ENCODE assay signal across 26 mouse cellular contexts in the genomic region with DNA sequence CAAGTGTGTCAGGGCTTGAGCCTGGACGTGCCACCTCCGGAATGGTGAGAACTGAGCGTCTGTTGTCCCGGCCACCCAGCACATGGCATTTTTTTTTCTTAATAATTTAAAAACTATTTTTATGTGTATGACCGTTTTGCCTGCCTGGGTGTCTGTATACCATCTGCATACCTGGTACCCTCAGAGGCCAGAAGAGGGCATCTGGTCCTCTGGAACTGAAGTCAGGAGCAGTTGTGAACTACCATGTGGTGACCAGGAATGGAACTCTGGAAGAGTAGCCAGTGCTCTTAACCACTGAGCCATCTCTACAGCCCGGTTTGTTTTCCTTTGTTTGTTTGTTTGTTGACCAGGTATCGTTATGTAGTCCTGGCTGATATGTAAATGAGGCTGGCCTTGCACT. TPM values are rescaled to one million over a fixed set of nuclear protein-coding genes. Genes with fewer than 3 reads are reported as not detected.
A peak's percentile ranks its signal among the peaks of the same experiment; 100 is the strongest.
DNase-seq lines count a peak whose midpoint lies in the region; ATAC-seq and TF ChIP-seq lines count a peak whose summit lies in the region.
"Had no signal": no experiment of that assay in that cellular context is flagged by ENCODE, and none has a peak within 500 bp of the region (broad histone marks: within the 10 kb centered on the region; RNA-seq: fewer than 3 reads in every experiment).

No protein-coding gene starts in this region.

- H3K27me3 ChIP-seq in liver, adult 2 months (ENCODE audit: control insufficient read depth, insufficient read depth, low read length), result no peaks in the 10 kb centered on the region
- H3K27me3 ChIP-seq in liver, embryonic 12.5 days (replicated peaks), result peaks cover 14% of the 10 kb centered on the region; the same call in 1 of the 2 replicates
- no peaks in the 10 kb centered on the region for H3K27me3 ChIP-seq in CH12.LX (replicated peaks)
- no peaks in the 10 kb centered on the region for H3K27me3 ChIP-seq in stomach, postnatal 0 days (ENCODE audit: control insufficient read depth, insufficient read depth, low read length)
- H3K27me3 ChIP-seq in hindbrain, embryonic 13.5 days, result peaks cover 39% of the 10 kb centered on the region
- no peaks in the 10 kb centered on the region for H3K27me3 ChIP-seq in hindbrain, embryonic 14.5 days (ENCODE audit: control insufficient read depth, insufficient read depth, low read length)

- no peak for ATAC-seq in liver, embryonic 12.5 days
- ATAC-seq in stomach, postnatal 0 days (ENCODE audit: low FRiP score, low TSS enrichment), result no peak
- ATAC-seq in hindbrain, embryonic 13.5 days (ENCODE audit: low FRiP score), result no peak
- no peak for ATAC-seq in hindbrain, embryonic 14.5 days (ENCODE audit: low FRiP score)

- no peaks in the 10 kb centered on the region for H3K9me3 ChIP-seq in liver, embryonic 12.5 days (replicated peaks)
- H3K9me3 ChIP-seq in CH12.LX (replicated peaks; ENCODE audit: low read length), result no peaks in the 10 kb centered on the region
- no peaks in the 10 kb centered on the region for H3K9me3 ChIP-seq in stomach, postnatal 0 days (ENCODE audit: control insufficient read depth, low read length)
- no peaks in the 10 kb centered on the region for H3K9me3 ChIP-seq in hindbrain, embryonic 13.5 days
- no peaks in the 10 kb centered on the region for H3K9me3 ChIP-seq in hindbrain, embryonic 14.5 days (ENCODE audit: control insufficient read depth, low read length)
- H3K9me3 ChIP-seq: forebrain, embryonic 10.5 days had no signal

- no peak overlapping the region for H3K9ac ChIP-seq in liver, adult 2 months (ENCODE audit: low read depth, low read length)
- H3K9ac ChIP-seq in liver, embryonic 12.5 days, result no peak overlapping the region
- H3K9ac ChIP-seq in CH12.LX (ENCODE audit: insufficient read depth, low read depth), result no peak overlapping the region
- H3K9ac ChIP-seq in stomach, postnatal 0 days (ENCODE audit: low read length), result no peak overlapping the region
- no peak overlapping the region for H3K9ac ChIP-seq in hindbrain, embryonic 13.5 days
- no peak overlapping the region for H3K9ac ChIP-seq in hindbrain, embryonic 14.5 days

- no peaks in the 10 kb centered on the region for H3K79me2 ChIP-seq in liver, adult 2 months (ENCODE audit: control insufficient read depth, insufficient read depth, low read length)
- H3K79me2 ChIP-seq in CH12.LX (replicated peaks; ENCODE audit: control insufficient read depth, extremely low read depth, insufficient read depth, poor library complexity, severe bottlenecking), result no peaks in the 10 kb centered on the region

- DNase-seq in kidney, adult 11 months, result peak; percentile 17
- DNase-seq in kidney, adult 18-20 months, result no peak
- DNase-seq in liver, adult 2 months (ENCODE audit: extremely low read depth, low read depth, low spot score), result no peak
- no peak for DNase-seq in CH12.LX (ENCODE audit: extremely low read depth)
- DNase-seq in stomach, postnatal 0 days (ENCODE audit: low spot score), result no peak
- DNase-seq in hindbrain, embryonic 14.5 days (ENCODE audit: low spot score), result no peak
- DNase-seq: B cell, adult 2 months; cerebellum, adult 8-10 months; layer of hippocampus, postnatal 36 days; lung, adult 18-20 months; lung, postnatal 14 days; midbrain, embryonic 14.5 days; right cerebral cortex, postnatal 25 days had no signal

- no peak overlapping the region for H3K27ac ChIP-seq in liver, adult 2 months (replicated peaks; ENCODE audit: insufficient read depth, low read depth, low read length)
- H3K27ac ChIP-seq in liver, embryonic 12.5 days, result no peak overlapping the region
- H3K27ac ChIP-seq in CH12.LX (ENCODE audit: insufficient read depth, low read depth), result no peak overlapping the region
- H3K27ac ChIP-seq in stomach, postnatal 0 days (replicated peaks), result no peak overlapping the region
- no peak overlapping the region for H3K27ac ChIP-seq in hindbrain, embryonic 13.5 days
- H3K27ac ChIP-seq in hindbrain, embryonic 14.5 days, result no peak overlapping the region
- H3K27ac ChIP-seq: forebrain, embryonic 10.5 days had no signal

- in situ Hi-C loops in CH12.LX (cut with MboI; ENCODE audit: low pct_ligation_motif_present, low pct_unique_long_range_greater_than_20kb, low sequenced_read_pairs), result no loop called here

- TF ChIP-seq EP300 in CH12.LX (IDR thresholded peaks at IDR 0.05; ENCODE audit: low read length), result no peak
- no peak for TF ChIP-seq EP300 in stomach, postnatal 0 days (optimal IDR thresholded peaks at IDR 0.05)

- no peaks in the 10 kb centered on the region for H3K36me3 ChIP-seq in liver, adult 2 months (ENCODE audit: control insufficient read depth, insufficient read depth, low read length)
- H3K36me3 ChIP-seq in liver, embryonic 12.5 days, result no peaks in the 10 kb centered on the region
- H3K36me3 ChIP-seq in CH12.LX (replicated peaks in 1 of 2; ENCODE audit: control insufficient read depth in 1 of 2, insufficient read depth in 1 of 2, low read length in 1 of 2), result no peaks in the 10 kb centered on the region
- H3K36me3 ChIP-seq in stomach, postnatal 0 days (ENCODE audit: control insufficient read depth, insufficient read depth, low read length), result no peaks in the 10 kb centered on the region
- no peaks in the 10 kb centered on the region for H3K36me3 ChIP-seq in hindbrain, embryonic 13.5 days
- H3K36me3 ChIP-seq in hindbrain, embryonic 14.5 days (replicated peaks; ENCODE audit: control insufficient read depth, insufficient read depth), result no peaks in the 10 kb centered on the region
- H3K36me3 ChIP-seq: forebrain, embryonic 10.5 days had no signal

- 82% methylated on average over 7 of the region's 7 CpGs for WGBS in liver, adult 2 months
- 65% methylated on average over 7 of the region's 7 CpGs for WGBS in liver, embryonic 12.5 days (ENCODE audit: insufficient replicate concordance)
- 63% methylated on average over 7 of the region's 7 CpGs for WGBS in stomach, postnatal 0 days
- 77% methylated on average over 7 of the region's 7 CpGs for WGBS in hindbrain, embryonic 13.5 days
- 83% methylated on average over 7 of the region's 7 CpGs for WGBS in hindbrain, embryonic 14.5 days

- TF ChIP-seq POLR2A in liver, adult 2 months (IDR thresholded peaks at IDR 0.05; ENCODE audit: extremely low read depth, insufficient read depth, low read length), result no peak
- TF ChIP-seq POLR2A in CH12.LX (IDR thresholded peaks at IDR 0.05; ENCODE audit: low read depth, low read length), result no peak

- TF ChIP-seq CTCF in liver, adult 2 months (IDR thresholded peaks at IDR 0.05; ENCODE audit: low read depth, low read length), result 0 out of 2 replicates have a peak, but pooled peaks have one; percentile 13
- TF ChIP-seq CTCF in CH12.LX (conservative IDR thresholded peaks at IDR 0.05 in 1 of 2, IDR thresholded peaks at IDR 0.05 in 1 of 2; ENCODE audit: low read depth in 2 of 2, low read length in 2 of 2), result peak in 1 of 2 experiments; percentile 59; a peak in 2 of 4 replicates
- TF ChIP-seq CTCF in stomach, postnatal 0 days (IDR thresholded peaks at IDR 0.05; ENCODE audit: low read depth), result peak; percentile 40

- dilution Hi-C loops in CH12.LX (cut with MboI; ENCODE audit: extremely low pct_ligation_motif_present, extremely low pct_unique_long_range_greater_than_20kb, low sequenced_read_pairs), result no loop called here

- H3K4me1 ChIP-seq in liver, adult 2 months (ENCODE audit: control insufficient read depth, insufficient read depth, low read length), result peaks cover 2% of the 10 kb centered on the region; the same call in 1 of the 2 replicates
- H3K4me1 ChIP-seq in liver, embryonic 12.5 days, result peaks cover 38% of the 10 kb centered on the region
- H3K4me1 ChIP-seq in CH12.LX (ENCODE audit: control insufficient read depth in 1 of 2, insufficient read depth in 2 of 2), result peaks cover 22 to 49% of the 10 kb centered on the region in 2 experiments
- H3K4me1 ChIP-seq in stomach, postnatal 0 days (replicated peaks; ENCODE audit: control insufficient read depth, insufficient read depth), result no peaks in the 10 kb centered on the region
- H3K4me1 ChIP-seq in hindbrain, embryonic 13.5 days (replicated peaks), result no peaks in the 10 kb centered on the region; the same call in 1 of the 2 replicates
- H3K4me1 ChIP-seq in hindbrain, embryonic 14.5 days (replicated peaks; ENCODE audit: control insufficient read depth, insufficient read depth, low read length), result no peaks in the 10 kb centered on the region
- H3K4me1 ChIP-seq: forebrain, embryonic 10.5 days had no signal

- TF ChIP-seq RAD21 in CH12.LX (IDR thresholded peaks at IDR 0.05; ENCODE audit: low read depth, low read length), result peak; percentile 42

- no peak overlapping the region for H3K4me3 ChIP-seq in liver, adult 2 months (ENCODE audit: insufficient read depth, low read depth, low read length)
- H3K4me3 ChIP-seq in liver, embryonic 12.5 days, result no peak overlapping the region
- no peak overlapping the region for H3K4me3 ChIP-seq in CH12.LX (replicated peaks in 1 of 3; ENCODE audit: low read depth in 2 of 3, low read length in 2 of 3, poor library complexity in 1 of 3)
- no peak overlapping the region for H3K4me3 ChIP-seq in stomach, postnatal 0 days (ENCODE audit: low read depth, low read length)
- H3K4me3 ChIP-seq in hindbrain, embryonic 13.5 days, result no peak overlapping the region
- H3K4me3 ChIP-seq in hindbrain, embryonic 14.5 days (replicated peaks; ENCODE audit: low read length), result no peak overlapping the region
- H3K4me3 ChIP-seq: forebrain, embryonic 10.5 days had no signal

- H3K4me2 ChIP-seq in liver, embryonic 12.5 days, result no peak overlapping the region
- H3K4me2 ChIP-seq in CH12.LX (ENCODE audit: insufficient read depth, low read depth, poor library complexity, severe bottlenecking), result no peak overlapping the region
- H3K4me2 ChIP-seq in stomach, postnatal 0 days (replicated peaks; ENCODE audit: low read depth), result no peak overlapping the region
- H3K4me2 ChIP-seq in hindbrain, embryonic 13.5 days, result no peak overlapping the region
- no peak overlapping the region for H3K4me2 ChIP-seq in hindbrain, embryonic 14.5 days (replicated peaks)

RNA-seq across cellular contexts. Expression of a gene that starts 1.1 kb away (rescaled TPM):
- 0.28 and 0.34 TPM in 2 replicates for total RNA-seq in liver, adult 2 months (2014; rRNA removed)
- 0.45 and 0.70 TPM in 2 replicates for polyA plus RNA-seq in liver, adult 2 months (2012; rRNA removed)
- 1.9 and 2.5 TPM in 2 replicates for polyA plus RNA-seq in liver, embryonic 12.5 days (2016; fragmentation: Nextera tagmentation; extraction: Ambion mirVana)
- 7.4 and 8.0 TPM in 2 replicates for total RNA-seq in CH12.LX (2012; rRNA removed)
- total RNA-seq in CH12.LX (2014; rRNA removed), result 6.3 and 7.4 TPM in 2 replicates
- polyA plus RNA-seq in CH12.LX (2012; ENCODE audit: insufficient read length, low read depth), result 6.5 and 7.6 TPM in 2 replicates
- 0.51 and 0.73 TPM in 2 replicates for polyA plus RNA-seq in stomach, postnatal 0 days (2015; fragmentation: Nextera tagmentation; extraction: Ambion mirVana)
- 0.21 and 0.29 TPM in 2 replicates for polyA plus RNA-seq in hindbrain, embryonic 13.5 days (2015; fragmentation: Nextera tagmentation; extraction: Ambion mirVana)
- polyA plus RNA-seq in hindbrain, embryonic 14.5 days (2014; fragmentation: Nextera tagmentation; extraction: Ambion mirVana), result 0.40 and 0.72 TPM in 2 replicates

RNA-seq across cellular contexts. Expression of a gene that starts 5.8 kb away (rescaled TPM):
- 112 and 127 TPM in 2 replicates for total RNA-seq in liver, adult 2 months (2014; rRNA removed)
- polyA plus RNA-seq in liver, adult 2 months (2012; rRNA removed), result 136 and 143 TPM in 2 replicates
- 85.4 and 87.9 TPM in 2 replicates for polyA plus RNA-seq in liver, embryonic 12.5 days (2016; fragmentation: Nextera tagmentation; extraction: Ambion mirVana)
- total RNA-seq in CH12.LX (2012; rRNA removed) (126 and 150 TPM in 2 replicates), CH12.LX (2014; rRNA removed) (87.9 and 94.6 TPM in 2 replicates)
- polyA plus RNA-seq in CH12.LX (2012; ENCODE audit: insufficient read length, low read depth), result 169 and 174 TPM in 2 replicates
- polyA plus RNA-seq in stomach, postnatal 0 days (2015; fragmentation: Nextera tagmentation; extraction: Ambion mirVana), result 73.7 and 76.5 TPM in 2 replicates
- 55.2 and 57.1 TPM in 2 replicates for polyA plus RNA-seq in hindbrain, embryonic 13.5 days (2015; fragmentation: Nextera tagmentation; extraction: Ambion mirVana)
- 44.8 and 49.2 TPM in 2 replicates for polyA plus RNA-seq in hindbrain, embryonic 14.5 days (2014; fragmentation: Nextera tagmentation; extraction: Ambion mirVana)

RNA-seq across cellular contexts. Expression of a gene that starts 29.6 kb away (rescaled TPM):
- total RNA-seq in liver, adult 2 months (2014; rRNA removed), result 0.13 TPM in 1 of 2 replicates, not detected in the other
- polyA plus RNA-seq in liver, adult 2 months (2012; rRNA removed), result 0.04 and 0.11 TPM in 2 replicates
- not detected in 2 replicates for polyA plus RNA-seq in liver, embryonic 12.5 days (2016; fragmentation: Nextera tagmentation; extraction: Ambion mirVana)
- total RNA-seq in CH12.LX (2012; rRNA removed) (not detected in 2 replicates), CH12.LX (2014; rRNA removed) (not detected in 2 replicates)
- polyA plus RNA-seq in CH12.LX (2012; ENCODE audit: insufficient read length, low read depth), result not detected in 2 replicates
- not detected in 2 replicates for polyA plus RNA-seq in stomach, postnatal 0 days (2015; fragmentation: Nextera tagmentation; extraction: Ambion mirVana)
- not detected in 2 replicates for polyA plus RNA-seq in hindbrain, embryonic 13.5 days (2015; fragmentation: Nextera tagmentation; extraction: Ambion mirVana)
- polyA plus RNA-seq in hindbrain, embryonic 14.5 days (2014; fragmentation: Nextera tagmentation; extraction: Ambion mirVana), result 0.14 TPM in 1 of 2 replicates, not detected in the other
- total RNA-seq: gastrocnemius, adult 8-10 months; heart, adult 8-10 months; hematopoietic stem cell, adult 5-6 weeks; layer of hippocampus, postnatal 36 days had no signal
- polyA plus RNA-seq: forebrain, embryonic 10.5 days; heart, embryonic 16.5 days; limb, embryonic 14.5 days; midbrain, embryonic 14.5 days had no signal

RNA-seq across cellular contexts. Expression of a gene that starts 38.8 kb away (rescaled TPM):
- 0.13 TPM in 1 of 2 replicates, not detected in the other for total RNA-seq in liver, adult 2 months (2014; rRNA removed)
- 0.21 and 0.27 TPM in 2 replicates for polyA plus RNA-seq in liver, adult 2 months (2012; rRNA removed)
- 18.5 and 19.7 TPM in 2 replicates for polyA plus RNA-seq in liver, embryonic 12.5 days (2016; fragmentation: Nextera tagmentation; extraction: Ambion mirVana)
- total RNA-seq in CH12.LX (2012; rRNA removed) (7.3 and 10.0 TPM in 2 replicates), CH12.LX (2014; rRNA removed) (4.1 and 7.0 TPM in 2 replicates)
- polyA plus RNA-seq in CH12.LX (2012; ENCODE audit: insufficient read length, low read depth), result 6.9 and 13.5 TPM in 2 replicates
- polyA plus RNA-seq in stomach, postnatal 0 days (2015; fragmentation: Nextera tagmentation; extraction: Ambion mirVana), result 9.7 and 12.4 TPM in 2 replicates
- 12.1 and 12.4 TPM in 2 replicates for polyA plus RNA-seq in hindbrain, embryonic 13.5 days (2015; fragmentation: Nextera tagmentation; extraction: Ambion mirVana)
- 8.4 and 8.7 TPM in 2 replicates for polyA plus RNA-seq in hindbrain, embryonic 14.5 days (2014; fragmentation: Nextera tagmentation; extraction: Ambion mirVana)
- total RNA-seq: gastrocnemius, adult 8-10 months had no signal

RNA-seq across cellular contexts. Expression of a gene that starts 46.6 kb away (rescaled TPM):
- not detected in 2 replicates for total RNA-seq in liver, adult 2 months (2014; rRNA removed)
- not detected in 2 replicates for polyA plus RNA-seq in liver, adult 2 months (2012; rRNA removed)
- polyA plus RNA-seq in liver, embryonic 12.5 days (2016; fragmentation: Nextera tagmentation; extraction: Ambion mirVana), result not detected in 2 replicates
- not detected in 2 replicates for total RNA-seq in CH12.LX (2012; rRNA removed)
- not detected in 2 replicates for total RNA-seq in CH12.LX (2014; rRNA removed)
- polyA plus RNA-seq in CH12.LX (2012; ENCODE audit: insufficient read length, low read depth), result not detected in 2 replicates
- polyA plus RNA-seq in stomach, postnatal 0 days (2015; fragmentation: Nextera tagmentation; extraction: Ambion mirVana), result not detected in 2 replicates
- 0.80 TPM in 1 of 2 replicates, not detected in the other for polyA plus RNA-seq in hindbrain, embryonic 13.5 days (2015; fragmentation: Nextera tagmentation; extraction: Ambion mirVana)
- 0.81 and 1.5 TPM in 2 replicates for polyA plus RNA-seq in hindbrain, embryonic 14.5 days (2014; fragmentation: Nextera tagmentation; extraction: Ambion mirVana)
- total RNA-seq: adrenal gland, adult 18-20 months; adrenal gland, postnatal 4 days; gastrocnemius, adult 8-10 months; heart, adult 8-10 months; hematopoietic stem cell, adult 5-6 weeks; layer of hippocampus, postnatal 36 days; megakaryocyte, adult 5-6 weeks; neutrophil, adult 5-6 weeks had no signal
- polyA plus RNA-seq: forebrain, embryonic 10.5 days; heart, embryonic 16.5 days; midbrain, embryonic 14.5 days; urinary bladder, adult 2 months had no signal
